Mouse (Mus musculus): ENCODE data around the gene Epb41l1. TPM values are rescaled to one million over a fixed set of nuclear protein-coding genes. Genes with fewer than 3 reads are reported as not detected.
A peak's percentile ranks its signal among the peaks of the same experiment; 100 is the strongest.

Gene Epb41l1
- 1 to 10 TPM; 3.8 to 4.6 TPM for total RNA-seq (2021)
- long read RNA-seq, experiment 1, partial matches to known transcripts = 0 of 5 reads
- long read RNA-seq, experiment 1, other reads (novel, unspliced or antisense) = 5 of 5 reads
- long read RNA-seq, experiment 2, partial matches to known transcripts = 0 of 3 reads
- long read RNA-seq, experiment 2, other reads (novel, unspliced or antisense) = 2 of 3 reads

GRCm38 (mm10) chr2:156420694-156421380 is at the start of gene Epb41l1:
Gene Epb41l1 (plus strand): TSS chr2:156420909.
- H3K27ac ChIP-seq = peak within 1 kb of the TSS; percentile 65
- intact Hi-C loops (cut with DNase I) = loop anchor here (5.0 kb wide), 1 partner anchor 76 kb away; no protein-coding TSS in a partner anchor
- DNase-seq = peak; percentile 75

DNA sequence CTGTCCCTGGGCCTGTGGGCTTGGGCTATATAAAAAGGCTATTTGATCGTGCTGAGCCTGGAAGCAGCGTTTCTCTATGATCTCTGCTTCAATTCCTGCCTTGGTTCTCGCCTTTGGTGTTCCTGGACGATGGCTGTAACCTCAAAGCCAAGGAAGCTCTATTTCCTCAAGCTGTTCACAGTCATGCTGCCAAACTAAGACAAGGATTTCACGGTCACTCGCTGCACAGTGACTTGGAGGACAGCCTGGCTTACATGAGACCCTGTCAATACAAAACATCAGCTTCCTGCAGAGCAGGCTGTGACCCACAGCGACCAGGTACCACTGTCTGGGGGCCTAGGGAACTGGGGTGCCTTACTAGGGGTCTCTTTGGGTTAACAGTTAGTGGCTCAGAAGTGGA is 43.8 kb upstream of the Epb41l1 start:
- no peak for DNase-seq
- intact Hi-C loops (cut with DNase I) = no loop called here
- TF ChIP-seq CTCF (IDR thresholded peaks at IDR 0.05) = no peak
- no peak overlapping the region for H3K4me3 ChIP-seq
- no peak overlapping the region for H3K27ac ChIP-seq

More at GRCm38 (mm10) chr2:156420694-156421380, at the start of gene Epb41l1:
- peak within 1 kb of the TSS; percentile 85 for H3K4me3 ChIP-seq
- peak; percentile 1; the same call in 1 of the 2 replicates for TF ChIP-seq CTCF (IDR thresholded peaks at IDR 0.05)

DNA sequence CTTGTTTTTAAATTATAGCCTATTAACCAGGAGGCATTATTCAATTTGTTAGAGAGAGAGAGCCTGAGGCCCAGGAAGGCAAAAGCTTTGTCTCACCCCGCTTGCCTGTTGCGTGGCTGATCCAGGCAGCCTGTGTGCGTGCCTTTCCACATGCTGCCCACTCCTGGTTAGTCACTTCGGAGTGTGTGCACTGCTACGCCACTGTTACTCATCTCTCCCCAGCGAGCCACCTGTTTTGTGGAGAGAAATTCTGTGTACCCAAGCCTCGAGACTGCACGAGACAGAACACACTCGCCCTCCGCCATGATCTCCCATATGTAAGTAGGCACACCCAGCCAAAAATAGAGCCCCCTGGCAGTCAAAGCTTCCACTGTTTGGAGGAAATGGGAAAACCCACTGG is 40.8 kb upstream of the Epb41l1 start:
- intact Hi-C loops (cut with DNase I) = no loop called here
- H3K27ac ChIP-seq = no peak overlapping the region
- no peak overlapping the region for H3K4me3 ChIP-seq
- no peak for DNase-seq
- no peak for TF ChIP-seq CTCF (IDR thresholded peaks at IDR 0.05)

DNA sequence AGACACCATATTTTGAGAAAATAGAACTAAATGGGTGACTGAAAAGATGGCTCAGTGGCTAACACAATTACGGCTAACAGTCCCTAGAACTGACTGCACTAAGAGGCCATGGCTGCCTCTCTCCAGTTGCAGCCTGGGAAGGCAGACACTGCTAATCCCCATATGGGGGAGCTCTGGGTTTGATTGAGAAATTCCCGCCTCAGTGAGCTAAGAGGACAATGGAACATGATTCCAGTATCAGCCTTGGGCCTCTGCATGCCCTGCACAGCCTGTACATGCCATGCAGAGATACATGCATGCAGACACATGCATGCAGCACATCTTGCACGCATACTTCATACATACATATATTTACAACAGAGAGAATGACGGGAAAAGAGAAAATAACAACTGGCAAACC is 39.4 kb upstream of the Epb41l1 start:
- H3K4me3 ChIP-seq = no peak overlapping the region
- no peak overlapping the region for H3K27ac ChIP-seq
- no peak for DNase-seq
- no peak for TF ChIP-seq CTCF (IDR thresholded peaks at IDR 0.05)
- intact Hi-C loops (cut with DNase I) = no loop called here

DNA sequence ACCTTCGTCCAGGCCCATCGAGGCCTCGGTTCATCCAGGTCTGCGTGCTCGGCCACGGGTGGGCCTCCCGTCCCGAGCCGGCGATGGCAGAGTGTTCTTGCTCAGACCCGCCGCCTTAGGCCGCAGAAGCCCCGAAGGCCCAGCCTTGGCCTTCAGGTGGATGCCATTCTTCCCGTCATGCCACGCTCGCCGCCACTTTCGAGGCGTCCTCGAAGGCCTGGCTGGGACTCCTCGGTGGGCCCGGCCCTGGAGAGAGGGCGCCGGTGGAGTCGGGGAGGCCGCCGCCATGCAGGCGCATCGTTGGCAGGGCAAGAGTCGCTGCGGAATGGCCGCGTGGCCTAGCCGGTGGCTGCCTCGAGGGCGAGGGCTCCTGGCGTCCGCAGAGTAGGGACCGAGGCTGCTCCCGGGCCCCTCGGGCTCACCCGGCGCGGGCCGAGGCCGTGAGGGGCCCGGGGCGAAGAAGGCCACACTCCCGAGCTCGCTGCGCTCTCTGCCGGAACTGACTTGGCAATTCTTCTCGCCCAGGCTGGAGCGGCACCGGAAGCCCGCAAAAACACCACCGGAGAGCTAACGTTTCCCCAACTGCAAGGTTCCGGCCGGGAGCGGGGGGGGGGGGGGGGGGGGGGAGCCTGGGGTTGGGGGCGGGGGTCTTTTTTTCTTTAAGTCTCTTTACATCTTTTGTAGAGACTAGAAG is 28.1 kb upstream of the Epb41l1 start:
- intact Hi-C loops (cut with DNase I) = loop anchor here (5.0 kb wide), 1 partner anchor 80 kb away; the partner anchor contains the start of genes Cnbd2 and Scand1

DNA sequence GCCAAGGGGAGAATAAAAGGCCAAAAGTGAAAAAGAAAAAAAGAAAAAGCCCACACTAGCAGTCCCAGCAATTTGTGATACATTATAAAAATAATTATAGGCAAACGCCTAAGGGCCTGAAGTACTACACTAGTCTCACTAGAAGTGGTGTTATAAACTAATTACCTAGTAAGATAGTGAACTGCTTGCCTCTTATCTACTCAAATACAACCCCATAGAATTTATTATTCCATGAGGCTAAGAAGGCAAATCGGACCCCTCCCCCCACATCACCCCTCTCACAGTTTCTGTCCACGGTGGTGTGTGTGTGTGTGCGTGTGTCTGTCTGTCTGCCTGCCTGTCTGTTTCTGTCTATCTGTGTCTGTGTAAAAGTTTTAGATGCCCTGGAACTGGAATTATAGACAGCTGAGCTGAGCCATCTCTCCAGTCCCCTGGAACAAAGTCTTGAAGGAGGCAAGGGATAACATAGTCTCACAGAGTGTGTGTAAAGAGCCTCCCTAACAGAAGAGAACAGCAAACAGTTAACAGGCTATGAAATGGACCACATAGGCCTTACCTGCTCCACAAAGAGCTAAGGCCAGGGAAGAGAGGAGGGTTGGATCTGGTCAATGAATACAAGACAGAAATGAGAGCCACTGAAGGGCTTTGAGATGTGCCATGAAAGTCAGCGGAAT is 27.4 kb upstream of the Epb41l1 start:
- intact Hi-C loops (cut with DNase I) = loop anchor here (5.0 kb wide), 1 partner anchor 81 kb away; the partner anchor contains the start of genes Cnbd2 and Scand1
- Histone ChIP-seq H3K4me3 (peak overlapping the region; percentile 70), H3K27ac (peak overlapping the region; percentile 83)
- no peak for DNase-seq
- TF ChIP-seq CTCF (IDR thresholded peaks at IDR 0.05) = no peak

More for the DNA sequence above, 28.1 kb upstream of the Epb41l1 start:
- Histone ChIP-seq H3K27ac (peak overlapping the region; percentile 83), H3K4me3 (peak overlapping the region; percentile 70)
- DNase-seq = peak; percentile 88

DNA sequence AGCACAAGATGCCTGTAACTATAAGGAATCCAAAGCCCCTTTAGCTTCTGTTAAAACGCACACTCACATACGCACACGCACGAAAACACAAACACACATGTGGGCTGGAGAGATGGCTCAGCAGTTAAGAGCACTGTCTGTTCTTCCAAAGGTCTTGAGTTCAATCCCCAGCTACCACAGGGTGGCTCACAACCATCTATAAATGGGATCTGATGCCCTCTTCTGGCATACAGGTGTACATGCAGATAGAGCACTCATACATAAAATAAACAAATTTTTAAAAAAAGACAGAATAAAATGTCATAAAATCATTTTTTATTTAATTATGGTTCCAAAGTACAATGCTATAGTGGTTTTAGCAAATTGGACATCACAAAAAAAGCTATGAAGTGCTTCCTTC is 26.4 kb upstream of the Epb41l1 start:
- H3K4me3 ChIP-seq = no peak overlapping the region
- no peak overlapping the region for H3K27ac ChIP-seq
- intact Hi-C loops (cut with DNase I) = loop anchor here (5.0 kb wide), 1 partner anchor 82 kb away; the partner anchor contains the start of genes Cnbd2 and Scand1
- DNase-seq = no peak
- TF ChIP-seq CTCF (IDR thresholded peaks at IDR 0.05) = peak; percentile 44

DNA sequence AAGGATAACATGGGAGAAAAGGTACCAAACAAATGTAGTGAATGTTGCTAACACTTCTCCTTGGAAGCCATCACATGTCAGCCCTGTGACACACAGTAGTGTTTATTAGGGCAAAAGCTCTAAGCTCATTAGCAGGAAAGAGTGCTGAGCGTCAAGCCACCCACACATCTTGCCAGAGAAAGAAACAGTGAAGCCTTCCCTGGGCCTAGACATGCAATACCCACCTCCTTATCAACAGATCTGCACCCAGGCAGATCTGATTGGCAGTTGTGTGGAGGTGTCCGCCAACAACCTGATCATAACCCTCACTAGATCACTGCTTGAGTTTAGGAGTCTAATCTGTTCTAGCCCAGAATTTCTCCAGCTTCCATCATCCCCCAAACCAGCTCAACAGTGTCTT is 24.6 kb upstream of the Epb41l1 start:
- no peak overlapping the region for H3K27ac ChIP-seq
- no peak overlapping the region for H3K4me3 ChIP-seq
- TF ChIP-seq CTCF (IDR thresholded peaks at IDR 0.05) = no peak
- no peak for DNase-seq
- intact Hi-C loops (cut with DNase I) = no loop called here

- no peak overlapping the region for H3K4me3 ChIP-seq
- no peak for TF ChIP-seq CTCF (IDR thresholded peaks at IDR 0.05)
- DNase-seq = no peak
- intact Hi-C loops (cut with DNase I) = no loop called here
- no peak overlapping the region for H3K27ac ChIP-seq
These were observed 22.7 kb upstream of the Epb41l1 start for GRCm38 (mm10) chr2:156397988-156398387.

- no peak for DNase-seq
- intact Hi-C loops (cut with DNase I) = no loop called here
- Histone ChIP-seq H3K4me3 (no peak overlapping the region), H3K27ac (no peak overlapping the region)
- TF ChIP-seq CTCF (IDR thresholded peaks at IDR 0.05) = no peak
These were observed 21.2 kb upstream of the Epb41l1 start for GRCm38 (mm10) chr2:156399485-156399884.

DNA sequence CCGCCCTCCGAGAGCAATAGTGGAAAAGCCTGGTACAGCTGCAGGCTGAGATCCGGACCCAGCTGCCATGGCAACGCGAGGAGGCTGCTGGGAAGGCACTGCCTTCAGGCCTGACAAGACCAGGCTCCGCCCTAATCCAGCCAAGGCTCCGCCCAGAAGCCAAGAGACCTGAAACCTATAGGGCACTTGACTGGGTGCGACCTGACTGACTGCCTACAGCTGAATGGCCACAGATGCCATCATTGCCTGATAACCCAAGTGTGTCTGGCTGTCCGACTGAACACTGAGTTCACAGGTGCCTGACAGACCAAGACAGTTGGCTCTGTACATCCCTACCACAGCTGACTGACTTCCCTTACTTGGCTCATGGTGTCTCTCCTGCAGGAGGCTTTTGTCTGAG is 19.4 kb upstream of the Epb41l1 start:
- DNase-seq = no peak
- intact Hi-C loops (cut with DNase I) = no loop called here
- no peak overlapping the region for H3K4me3 ChIP-seq
- no peak for TF ChIP-seq CTCF (IDR thresholded peaks at IDR 0.05)
- no peak overlapping the region for H3K27ac ChIP-seq

- intact Hi-C loops (cut with DNase I) = no loop called here
- Histone ChIP-seq H3K27ac (no peak overlapping the region), H3K4me3 (no peak overlapping the region)
- no peak for DNase-seq
- TF ChIP-seq CTCF (IDR thresholded peaks at IDR 0.05) = no peak
These were observed 18.7 kb upstream of the Epb41l1 start for GRCm38 (mm10) chr2:156402036-156402435.

Data from gastrocnemius, adult 2 months (tissue).